Mouse (Mus musculus): ENCODE results near the gene Lyrm9. TPM values are rescaled to one million over a fixed set of nuclear protein-coding genes. Genes with fewer than 3 reads are reported as not detected.

Gene Lyrm9
- total and polyA plus RNA-seq, 3 experiments, result 22.0 to 49.4 (median 35.3) TPM

DNA sequence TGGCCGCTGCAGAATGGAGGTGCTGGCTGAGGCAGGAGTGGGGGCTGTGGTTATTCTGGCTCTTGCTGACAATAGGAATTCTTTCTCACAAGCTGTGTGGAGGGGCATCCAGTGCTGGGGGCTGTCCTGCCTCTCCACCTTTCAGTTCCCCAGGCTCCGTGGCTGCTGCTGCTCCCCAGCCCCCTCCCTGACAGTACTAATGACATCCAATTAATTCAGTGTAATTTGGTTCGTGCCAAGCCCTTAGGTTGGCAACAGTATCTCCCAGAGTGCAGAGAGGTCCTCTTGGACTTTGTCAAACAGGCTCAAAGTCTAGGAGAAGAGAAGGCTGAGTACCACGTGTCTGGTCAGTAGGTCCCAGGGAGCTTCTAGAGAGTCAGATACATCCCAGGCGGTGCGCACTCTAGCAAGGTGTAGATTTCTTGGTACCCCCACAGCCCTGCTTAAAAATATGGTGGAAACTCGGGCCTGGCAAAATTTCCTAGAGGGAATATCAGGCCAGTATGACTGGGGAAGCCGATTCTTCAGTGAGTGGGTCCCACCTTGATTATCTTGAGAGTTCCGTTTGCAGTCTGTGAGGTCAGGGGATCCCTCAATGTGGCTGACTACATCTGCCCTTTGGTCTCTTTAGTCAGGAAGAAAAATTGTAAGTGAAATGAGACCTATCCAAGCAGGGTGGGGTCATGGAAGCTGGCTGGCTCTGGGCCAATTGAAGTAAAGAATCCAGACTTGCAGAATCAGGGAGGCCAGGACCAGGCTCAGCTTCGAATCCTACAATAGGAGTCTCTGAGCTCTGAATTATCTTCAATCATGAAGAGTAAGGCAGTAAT, 48.3 kb upstream of the Lyrm9 start:
- no peak for TF ChIP-seq E2F4 (IDR thresholded peaks at IDR 0.05; ENCODE audit: insufficient replicate concordance, low read depth, low read length)
- no peak for TF ChIP-seq NELFE (IDR thresholded peaks at IDR 0.05; ENCODE audit: low read depth, low read length)
- no peak for TF ChIP-seq TBP (conservative IDR thresholded peaks at IDR 0.05; ENCODE audit: low read depth, low read length)
- no peak for TF ChIP-seq IRF4 (IDR thresholded peaks at IDR 0.05; ENCODE audit: low read depth, low read length)
- TF ChIP-seq MAFK (IDR thresholded peaks at IDR 0.05; ENCODE audit: insufficient replicate concordance, low read length), result no peak
- no peak for TF ChIP-seq ZMIZ1 (IDR thresholded peaks at IDR 0.05; ENCODE audit: low read depth, low read length)
- no peak for TF ChIP-seq SIN3A (IDR thresholded peaks at IDR 0.05; ENCODE audit: low read length)
- no peak for TF ChIP-seq ZKSCAN1 (IDR thresholded peaks at IDR 0.05; ENCODE audit: borderline replicate concordance, low read depth, low read length)
- TF ChIP-seq POLR2A (IDR thresholded peaks at IDR 0.05; ENCODE audit: low read depth, low read length), result no peak

DNA sequence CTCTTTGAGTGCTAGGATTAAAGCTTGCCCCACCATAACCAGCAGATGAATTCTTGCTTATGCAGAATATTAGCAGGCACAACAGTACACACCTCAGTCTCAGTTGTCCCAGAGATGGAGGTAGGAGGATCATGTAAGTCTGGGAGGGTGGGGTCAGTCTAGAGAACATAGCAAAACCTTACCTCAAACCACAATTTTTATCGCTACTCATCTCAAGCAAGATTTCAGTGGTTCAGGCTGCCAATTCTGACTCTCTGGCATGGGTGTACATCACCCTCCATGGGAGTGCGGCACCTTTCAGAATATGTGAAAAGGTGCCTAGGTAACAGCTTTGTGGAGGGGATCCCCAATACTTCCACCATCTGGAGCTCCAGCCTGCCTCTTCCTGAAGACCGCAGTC, 46.4 kb upstream of the Lyrm9 start:
- dilution Hi-C loops (cut with MboI; ENCODE audit: extremely low pct_ligation_motif_present, extremely low pct_unique_long_range_greater_than_20kb, low sequenced_read_pairs), result no loop called here
- peaks cover 0 to 3% of the 10 kb centered on the region in 2 experiments; a peak in 1 of 4 replicates for H3K4me1 ChIP-seq (ENCODE audit: control insufficient read depth in 1 of 2, insufficient read depth in 2 of 2)
- H3K4me3 ChIP-seq (replicated peaks in 1 of 3; ENCODE audit: low read depth in 2 of 3, low read length in 2 of 3, poor library complexity in 1 of 3), result no peak overlapping the region
- H3K9ac ChIP-seq (ENCODE audit: insufficient read depth, low read depth), result no peak overlapping the region
- in situ Hi-C loops (cut with MboI; ENCODE audit: low pct_ligation_motif_present, low pct_unique_long_range_greater_than_20kb, low sequenced_read_pairs), result no loop called here
- no peaks in the 10 kb centered on the region for H3K9me3 ChIP-seq (replicated peaks; ENCODE audit: low read length)
- TF ChIP-seq SMC3 (IDR thresholded peaks at IDR 0.05; ENCODE audit: low read depth, low read length), result no peak
- no peak for TF ChIP-seq BHLHE40 (IDR thresholded peaks at IDR 0.05; ENCODE audit: low read depth, low read length)
- no peak for TF ChIP-seq NRF1 (IDR thresholded peaks at IDR 0.05; ENCODE audit: low read depth, low read length)
- no peak for TF ChIP-seq ZNF384 (IDR thresholded peaks at IDR 0.05; ENCODE audit: low read depth, low read length)
- no peak for TF ChIP-seq SIN3A (IDR thresholded peaks at IDR 0.05; ENCODE audit: low read length)
- no peak for TF ChIP-seq POLR2AphosphoS2 (IDR thresholded peaks at IDR 0.05; ENCODE audit: low read depth, low read length)
- no peak for TF ChIP-seq IRF4 (IDR thresholded peaks at IDR 0.05; ENCODE audit: low read depth, low read length)
- TF ChIP-seq RCOR1 (conservative IDR thresholded peaks at IDR 0.05; ENCODE audit: low read depth, low read length), result no peak
- no peak for TF ChIP-seq CHD1 (IDR thresholded peaks at IDR 0.05; ENCODE audit: low read depth, low read length)
- no peak for TF ChIP-seq CHD2 (IDR thresholded peaks at IDR 0.05; ENCODE audit: low read length)
- TF ChIP-seq ZMIZ1 (IDR thresholded peaks at IDR 0.05; ENCODE audit: low read depth, low read length), result no peak
- TF ChIP-seq JUND (conservative IDR thresholded peaks at IDR 0.05; ENCODE audit: low read depth, low read length), result no peak
- no peak for TF ChIP-seq EP300 (IDR thresholded peaks at IDR 0.05; ENCODE audit: low read length)
- no peak for TF ChIP-seq TCF12 (IDR thresholded peaks at IDR 0.05; ENCODE audit: low read depth, low read length)
- TF ChIP-seq TBP (conservative IDR thresholded peaks at IDR 0.05; ENCODE audit: low read depth, low read length), result no peak
- no peak overlapping the region for H3K4me2 ChIP-seq (ENCODE audit: insufficient read depth, low read depth, poor library complexity, severe bottlenecking)
- H3K27ac ChIP-seq (ENCODE audit: insufficient read depth, low read depth), result no peak overlapping the region
- H3K27me3 ChIP-seq (replicated peaks), result peaks cover 4% of the 10 kb centered on the region
- no peaks in the 10 kb centered on the region for H3K79me2 ChIP-seq (replicated peaks; ENCODE audit: control insufficient read depth, extremely low read depth, insufficient read depth, poor library complexity, severe bottlenecking)
- H3K36me3 ChIP-seq (replicated peaks in 1 of 2; ENCODE audit: control insufficient read depth in 1 of 2, insufficient read depth in 1 of 2, low read length in 1 of 2), result no peaks in the 10 kb centered on the region
- DNase-seq (ENCODE audit: extremely low read depth), result no peak

More for the DNA sequence above, 48.3 kb upstream of the Lyrm9 start:
- H3K4me2 ChIP-seq (ENCODE audit: insufficient read depth, low read depth, poor library complexity, severe bottlenecking), result no peak overlapping the region
- H3K79me2 ChIP-seq (replicated peaks; ENCODE audit: control insufficient read depth, extremely low read depth, insufficient read depth, poor library complexity, severe bottlenecking), result no peaks in the 10 kb centered on the region
- DNase-seq (ENCODE audit: extremely low read depth), result no peak
- no peak overlapping the region for H3K9ac ChIP-seq (ENCODE audit: insufficient read depth, low read depth)
- in situ Hi-C loops (cut with MboI; ENCODE audit: low pct_ligation_motif_present, low pct_unique_long_range_greater_than_20kb, low sequenced_read_pairs), result no loop called here
- no peaks in the 10 kb centered on the region for H3K36me3 ChIP-seq (replicated peaks in 1 of 2; ENCODE audit: control insufficient read depth in 1 of 2, insufficient read depth in 1 of 2, low read length in 1 of 2)
- H3K27ac ChIP-seq (ENCODE audit: insufficient read depth, low read depth), result no peak overlapping the region
- dilution Hi-C loops (cut with MboI; ENCODE audit: extremely low pct_ligation_motif_present, extremely low pct_unique_long_range_greater_than_20kb, low sequenced_read_pairs), result no loop called here
- peaks cover 0 to 3% of the 10 kb centered on the region in 2 experiments; a peak in 1 of 4 replicates for H3K4me1 ChIP-seq (ENCODE audit: control insufficient read depth in 1 of 2, insufficient read depth in 2 of 2)
- no peaks in the 10 kb centered on the region for H3K9me3 ChIP-seq (replicated peaks; ENCODE audit: low read length)
- peaks cover 4% of the 10 kb centered on the region for H3K27me3 ChIP-seq (replicated peaks)
- no peak overlapping the region for H3K4me3 ChIP-seq (replicated peaks in 1 of 3; ENCODE audit: low read depth in 2 of 3, low read length in 2 of 3, poor library complexity in 1 of 3)

Data from CH12.LX (cell line).